Mouse (Mus musculus) kidney, adult 2 months (tissue): ENCODE measurements at regions not wholly inside any gene's neighbourhood (a gene's known extent, or its start where the extent isn't known, plus 50 kb on each side); places are given as distances from the start of the nearest gene placed in this dataset.

Experiments
- CTCF ChIP-seq: fragments of 200-500 bp; conservative IDR thresholded peaks from 2 replicates; pipeline ENCODE4 v1.5.1; 2011; ENCODE audit warnings: low read depth, mild to moderate bottlenecking, control low read depth, low read length, moderate library complexity, mixed read lengths; ENCODE audit not compliant: insufficient read depth, insufficient read length
- POLR2A ChIP-seq: fragments of 200-500 bp; IDR thresholded peaks from one replicate; pipeline ENCODE4 v1.6.1; 2011; ENCODE audit warnings: low read depth, low read length, control low read depth

GRCm38 (mm10) chr2:63668784-63669183 lies 429.1 kb downstream of the Fign start:
- TF ChIP-seq CTCF (no peak), POLR2A (no peak)
